Mouse (Mus musculus) midbrain, embryonic 16.5 days (tissue): Measurements from ENCODE around the gene Fktn. TPM values are rescaled to one million over a fixed set of nuclear protein-coding genes. Genes with fewer than 3 reads are reported as not detected.
"Not testable (repeated sequence)": the region's sequence is repeated elsewhere in the genome, so short reads cannot be mapped to it uniquely, and the experiment has no call there.

ENCODE experiments used
- ATAC-seq: fragments of 200-750 bp; cut with Nextera tagmentation; 2 replicates; pipeline ENCODE4 v1.8.0; 2017; ENCODE audit warnings: moderate TSS enrichment
- H3K27ac ChIP-seq: fragments of 300-500 bp; sonication (generic); 2 replicates; pipeline ENCODE4 v1.5.1; 2014; ENCODE audit warnings: mild to moderate bottlenecking, low read length, mixed read lengths
- H3K27me3 ChIP-seq: fragments of 300-500 bp; sonication (generic); 2 replicates; pipeline ENCODE4 v1.6.1; 2014; ENCODE audit warnings: low read depth, low read length, mixed read lengths; ENCODE audit not compliant: control insufficient read depth, insufficient read depth
- H3K36me3 ChIP-seq: fragments of 300-500 bp; sonication (generic); 2 replicates; pipeline ENCODE4 v1.6.1; 2014; ENCODE audit warnings: mild to moderate bottlenecking, low read length, moderate library complexity, mixed read lengths; ENCODE audit not compliant: control insufficient read depth, insufficient read depth
- H3K4me1 ChIP-seq: fragments of 300-500 bp; sonication (generic); 2 replicates; pipeline ENCODE4 v1.6.1; 2014; ENCODE audit warnings: mild to moderate bottlenecking, low read length, mixed read lengths; ENCODE audit not compliant: control insufficient read depth, insufficient read depth
- H3K4me2 ChIP-seq: fragments of 300-500 bp; sonication (generic); 2 replicates; pipeline ENCODE4 v1.6.1; 2014; ENCODE audit warnings: mild to moderate bottlenecking, low read length, mixed read lengths
- H3K4me3 ChIP-seq: fragments of 300-500 bp; sonication (generic); 2 replicates; pipeline ENCODE4 v1.5.1; 2014; ENCODE audit warnings: low read depth, mild to moderate bottlenecking, low read length, moderate library complexity, mixed read lengths
- H3K9ac ChIP-seq: fragments of 300-500 bp; sonication (generic); 2 replicates; pipeline ENCODE4 v1.6.1; 2014; ENCODE audit warnings: low read depth, low read length, mixed read lengths
- H3K9me3 ChIP-seq: fragments of 300-500 bp; sonication (generic); replicated peaks from 2 replicates; pipeline ENCODE4 v1.6.1; 2014; ENCODE audit warnings: mild to moderate bottlenecking, low read length, mixed read lengths; ENCODE audit not compliant: control insufficient read depth, poor library complexity, severe bottlenecking
- WGBS: fragments of 180-500 bp; shearing (Covaris S2); extraction: QIAGEN DNeasy Blood & Tissue Kit; methylation state at CpG from one replicate; pipeline ENCODE4 v1.1.7; 2014; 5-methylcytosine and 5-hydroxymethylcytosine counted together
- polyA plus RNA-seq: library from polyadenylated mRNA; unstranded; fragments of >200 nt; fragmentation: Nextera tagmentation; extraction: Ambion mirVana; gene quantifications from 2 replicates; pipeline ENCODE4 v1.2.1, GENCODE M21; 2015

The Fktn gene
- polyA plus RNA-seq, 1 experiment from 2014 or later: 27.0 TPM

DNA sequence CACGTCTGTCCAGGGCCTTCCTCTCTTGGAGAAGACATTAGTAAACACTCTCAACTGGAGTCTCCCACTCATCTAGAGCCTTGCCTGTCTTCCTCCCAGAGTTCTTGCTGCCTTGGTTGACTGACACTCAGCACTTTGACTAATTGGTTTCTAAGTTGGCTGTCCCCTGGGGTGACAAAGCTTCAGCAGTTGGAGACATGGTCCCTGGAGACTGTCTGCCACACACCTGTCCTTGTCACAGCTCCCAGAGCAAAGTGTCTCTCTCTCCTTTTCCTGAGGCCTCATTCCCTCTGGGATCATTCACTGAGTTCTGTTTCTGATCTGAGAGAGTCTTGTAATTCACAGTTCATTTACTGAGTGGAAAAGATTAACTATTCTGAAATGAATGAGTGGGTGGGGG is 86.0 kb downstream of the Fktn start:
- Histone ChIP-seq H3K4me2 (no peak overlapping the region), H3K27ac (no peak overlapping the region), H3K4me1 (no peaks in the 10 kb centered on the region; the same call in 1 of the 2 replicates), H3K9ac (no peak overlapping the region), H3K9me3 (no peaks in the 10 kb centered on the region), H3K4me3 (no peak overlapping the region), H3K27me3 (no peaks in the 10 kb centered on the region), H3K36me3 (no peaks in the 10 kb centered on the region)
- 85% methylated on average over 1 of the region's 1 CpGs for WGBS
- no peak for ATAC-seq

GRCm38 (mm10) chr4:53803674-53804073 is 89.9 kb downstream of the Fktn start:
- not testable (repeated sequence) for H3K36me3 ChIP-seq, H3K27me3 ChIP-seq

GRCm38 (mm10) chr4:53806428-53806827 is 92.6 kb downstream of the Fktn start:
- not testable (repeated sequence) for H3K9me3 ChIP-seq, H3K9ac ChIP-seq, H3K4me1 ChIP-seq, H3K4me2 ChIP-seq, H3K27ac ChIP-seq, H3K36me3 ChIP-seq, H3K4me3 ChIP-seq, ATAC-seq, H3K27me3 ChIP-seq
- 87% methylated on average over 6 of the region's 6 CpGs for WGBS

More at GRCm38 (mm10) chr4:53803674-53804073, 89.9 kb downstream of the Fktn start:
- H3K4me2 ChIP-seq, H3K9ac ChIP-seq, H3K4me3 ChIP-seq, ATAC-seq, H3K27ac ChIP-seq, H3K9me3 ChIP-seq, H3K4me1 ChIP-seq: not testable (repeated sequence)
- 94% methylated on average over 7 of the region's 8 CpGs for WGBS

DNA sequence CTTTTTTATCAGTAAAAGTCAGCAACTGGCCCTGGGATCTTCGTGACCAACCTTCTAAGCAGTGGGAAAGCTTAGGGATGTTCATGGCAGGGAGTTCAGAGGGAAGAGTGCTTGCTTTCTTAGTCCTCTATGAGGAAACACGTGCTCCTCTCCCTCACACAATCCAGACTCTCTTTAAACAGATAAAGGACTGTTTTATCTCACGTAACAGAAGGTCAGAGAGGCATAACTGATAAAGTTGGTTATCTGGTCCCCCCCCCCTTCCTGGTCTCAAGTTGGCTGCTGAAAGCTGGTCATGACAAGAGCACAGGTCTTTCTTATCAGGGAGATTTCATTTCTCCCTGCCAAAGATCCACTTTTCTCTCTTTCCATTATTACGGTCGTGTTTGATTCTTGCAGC is 104.5 kb downstream of the Fktn start:
- Histone ChIP-seq H3K4me1 (no peaks in the 10 kb centered on the region), H3K4me2 (no peak overlapping the region), H3K36me3 (no peaks in the 10 kb centered on the region), H3K27me3 (no peaks in the 10 kb centered on the region), H3K27ac (no peak overlapping the region), H3K9ac (no peak overlapping the region), H3K9me3 (no peaks in the 10 kb centered on the region), H3K4me3 (no peak overlapping the region)
- no peak for ATAC-seq
- WGBS: 69% methylated on average over 5 of the region's 5 CpGs

DNA sequence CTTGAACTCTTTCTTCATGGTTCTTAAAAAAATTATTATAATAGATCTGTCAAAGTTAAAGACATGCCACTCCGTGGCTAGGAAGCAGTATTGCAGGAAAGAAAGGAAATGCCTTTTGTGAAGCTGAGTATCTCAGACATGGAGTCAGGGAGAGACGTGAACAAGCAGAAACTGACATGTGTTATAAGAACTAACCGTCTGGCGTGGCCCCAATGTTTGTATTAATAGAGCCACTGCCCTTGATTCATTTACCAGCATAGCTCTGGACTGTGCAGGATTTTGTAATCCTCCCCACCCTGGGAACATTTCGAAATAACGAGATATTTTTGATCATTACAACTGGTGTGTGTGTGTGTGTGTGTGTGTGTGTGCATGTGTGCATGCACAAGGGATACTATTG is 109.9 kb downstream of the Fktn start:
- H3K4me2 ChIP-seq: no peak overlapping the region
- no peaks in the 10 kb centered on the region for H3K27me3 ChIP-seq
- no peaks in the 10 kb centered on the region for H3K36me3 ChIP-seq
- H3K4me1 ChIP-seq: 0 out of 2 replicates have a peak, but pooled peaks cover 5% of the 10 kb centered on the region
- no peak overlapping the region for H3K27ac ChIP-seq
- 50% methylated on average over 6 of the region's 6 CpGs for WGBS
- ATAC-seq: no peak
- no peak overlapping the region for H3K4me3 ChIP-seq
- no peak overlapping the region for H3K9ac ChIP-seq
- no peaks in the 10 kb centered on the region for H3K9me3 ChIP-seq

DNA sequence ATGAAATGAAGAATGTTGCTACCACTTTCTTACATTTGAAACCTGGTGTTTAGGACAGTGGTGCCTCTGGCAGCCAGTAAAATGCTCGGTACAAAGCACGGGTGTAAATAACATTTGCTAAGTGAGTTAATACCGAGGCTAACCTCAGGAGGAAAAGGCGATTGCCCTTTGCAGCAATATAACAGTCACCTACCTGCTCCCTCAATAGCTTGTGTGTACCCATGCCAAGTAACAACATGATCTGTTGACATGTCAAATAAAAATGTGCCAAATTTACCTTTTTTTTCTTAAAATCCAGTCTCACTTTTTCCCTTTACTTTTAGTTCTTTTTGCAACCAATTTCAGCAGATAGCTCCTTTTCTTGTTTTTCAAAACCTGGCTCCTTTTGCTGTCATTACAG is 111.0 kb downstream of the Fktn start:
- WGBS: 65% methylated on average over 4 of the region's 4 CpGs
- no peaks in the 10 kb centered on the region for H3K36me3 ChIP-seq
- H3K9me3 ChIP-seq: no peaks in the 10 kb centered on the region
- H3K4me1 ChIP-seq: 0 out of 2 replicates have a peak, but pooled peaks cover 5% of the 10 kb centered on the region
- H3K9ac ChIP-seq: no peak overlapping the region
- no peak overlapping the region for H3K27ac ChIP-seq
- no peak overlapping the region for H3K4me2 ChIP-seq
- no peaks in the 10 kb centered on the region for H3K27me3 ChIP-seq
- H3K4me3 ChIP-seq: no peak overlapping the region
- no peak for ATAC-seq

GRCm38 (mm10) chr4:53825821-53826605 is 112.2 kb downstream of the Fktn start, which contains the start of gene Tmem38b:
Tmem38b (plus strand) TSS chr4:53826045.
- Histone ChIP-seq H3K4me3 (peak within 1 kb of the TSS; percentile 87), H3K36me3 (no peaks in the 10 kb centered on the region), H3K4me2 (peak within 1 kb of the TSS; percentile 79), H3K9me3 (no peaks in the 10 kb centered on the region), H3K27me3 (no peaks in the 10 kb centered on the region), H3K27ac (peak within 1 kb of the TSS; percentile 65), H3K4me1 (0 out of 2 replicates have a peak, but pooled peaks cover 5% of the 10 kb centered on the region), H3K9ac (peak within 1 kb of the TSS; percentile 77)
- peak; percentile 94 for ATAC-seq
- under 1% methylated on average over 54 of the region's 55 CpGs for WGBS

DNA sequence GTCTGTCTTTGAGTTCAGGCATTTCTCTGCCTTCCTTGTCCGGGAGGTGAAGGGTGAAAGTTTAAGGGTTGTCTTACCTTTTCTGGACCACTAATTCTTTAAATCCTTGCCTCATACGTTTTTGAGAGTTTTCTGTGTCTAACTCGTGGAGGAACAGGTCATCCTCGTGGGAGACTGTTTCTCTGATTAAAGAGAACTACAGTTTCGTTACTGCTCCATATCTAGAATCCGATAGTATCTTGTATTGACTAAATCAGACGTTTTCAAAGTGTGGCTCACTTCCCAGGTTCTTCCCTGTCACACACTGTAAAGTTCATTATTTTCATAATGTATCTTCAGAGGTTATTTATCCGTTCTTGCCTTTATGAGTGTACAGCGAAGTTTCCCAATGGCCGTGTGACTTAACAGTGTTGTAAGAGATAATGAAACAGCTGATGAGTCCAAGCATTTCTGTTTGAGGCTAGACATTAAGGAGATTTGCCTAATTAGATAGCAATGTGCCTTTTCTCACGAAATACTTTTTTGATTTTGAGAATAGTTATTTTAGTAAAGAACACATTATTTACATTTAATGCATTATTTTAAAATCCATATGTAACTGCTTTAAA is 112.9 kb downstream of the Fktn start:
- no peak for ATAC-seq
- peak overlapping the region; percentile 87 for H3K4me3 ChIP-seq
- 7% methylated on average over 11 of the region's 11 CpGs for WGBS
- H3K9ac ChIP-seq: peak overlapping the region; percentile 77
- no peaks in the 10 kb centered on the region for H3K9me3 ChIP-seq
- H3K4me1 ChIP-seq: 0 out of 2 replicates have a peak, but pooled peaks cover 5% of the 10 kb centered on the region
- peak overlapping the region; percentile 79 for H3K4me2 ChIP-seq
- no peaks in the 10 kb centered on the region for H3K36me3 ChIP-seq
- H3K27ac ChIP-seq: no peak overlapping the region
- no peaks in the 10 kb centered on the region for H3K27me3 ChIP-seq
